Mouse (Mus musculus) midbrain, embryonic 15.5 days (tissue): ENCODE data around the gene Zp3r. TPM values are rescaled to one million over a fixed set of nuclear protein-coding genes. Genes with fewer than 3 reads are reported as not detected.
"Not testable (repeated sequence)": the region's sequence is repeated elsewhere in the genome, so short reads cannot be mapped to it uniquely, and the experiment has no call there.

Experiments
- ATAC-seq: fragments of 200-750 bp; cut with Nextera tagmentation; replicated peaks from 2 replicates; pipeline ENCODE4 v1.8.0; 2017; ENCODE audit warnings: moderate TSS enrichment
- H3K27ac ChIP-seq: fragments of 300-500 bp; sonication (generic); 2 replicates; pipeline ENCODE4 v1.5.1; 2015; ENCODE audit warnings: mild to moderate bottlenecking, inconsistent platforms
- H3K27me3 ChIP-seq: fragments of 300-500 bp; sonication (generic); replicated peaks from 2 replicates; pipeline ENCODE4 v1.6.1; 2015; ENCODE audit warnings: inconsistent platforms
- H3K36me3 ChIP-seq: fragments of 300-500 bp; sonication (generic); replicated peaks from 2 replicates; pipeline ENCODE4 v1.6.1; 2015; ENCODE audit warnings: inconsistent platforms
- H3K4me1 ChIP-seq: fragments of 300-500 bp; sonication (generic); 2 replicates; pipeline ENCODE4 v1.6.1; 2015; ENCODE audit warnings: inconsistent platforms
- H3K4me2 ChIP-seq: fragments of 300-500 bp; sonication (generic); 2 replicates; pipeline ENCODE4 v1.6.1; 2015; ENCODE audit warnings: inconsistent platforms, mild to moderate bottlenecking, moderate library complexity
- H3K4me3 ChIP-seq: fragments of 300-500 bp; sonication (generic); 2 replicates; pipeline ENCODE4 v1.5.1; 2015; ENCODE audit warnings: mild to moderate bottlenecking, inconsistent platforms
- H3K9ac ChIP-seq: fragments of 300-500 bp; sonication (generic); 2 replicates; pipeline ENCODE4 v1.6.1; 2015; ENCODE audit warnings: mild to moderate bottlenecking, inconsistent platforms
- H3K9me3 ChIP-seq: fragments of 300-500 bp; sonication (generic); 2 replicates; pipeline ENCODE4 v1.6.1; 2016; ENCODE audit warnings: inconsistent platforms
- WGBS: fragments of 180-500 bp; shearing (Covaris S2); methylation state at CpG from one replicate; pipeline ENCODE4 v1.1.7; 2015; ENCODE audit warnings: mixed read lengths; 5-methylcytosine and 5-hydroxymethylcytosine counted together
- polyA plus RNA-seq: library from polyadenylated mRNA; unstranded; fragments of >200 nt; fragmentation: Nextera tagmentation; extraction: Ambion mirVana; gene quantifications from 2 replicates; pipeline ENCODE4 v1.2.1, GENCODE M21; 2015

Gene Zp3r
- not detected in 2 replicates for polyA plus RNA-seq

DNA sequence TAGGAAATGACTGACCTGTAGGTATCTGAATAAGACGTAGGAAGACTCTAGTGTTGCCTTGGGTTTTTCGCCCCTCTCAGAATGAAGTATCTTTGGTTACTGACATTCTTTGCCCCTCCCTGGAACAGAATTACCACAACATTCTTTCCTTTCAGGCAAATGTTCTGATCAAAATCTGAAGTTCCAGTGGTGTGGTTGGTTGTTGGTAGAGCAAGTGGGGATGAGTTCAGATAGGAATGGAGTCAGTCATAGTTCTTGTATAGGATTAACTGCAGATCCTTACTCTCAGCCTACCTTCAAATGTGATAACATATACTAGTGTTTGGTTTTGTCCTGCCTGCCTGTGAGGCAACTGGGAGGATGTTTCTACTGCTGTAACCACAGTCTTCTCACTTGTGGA, at the start of gene Zp3r:
Gene Zp3r (minus strand): TSS at position 101 of the 400 bp plus-strand sequence.
- H3K36me3 ChIP-seq = no peaks in the 10 kb centered on the region
- no peak within 1 kb of the TSS for H3K4me3 ChIP-seq
- H3K27me3 ChIP-seq = no peaks in the 10 kb centered on the region
- no peak within 1 kb of the TSS for H3K9ac ChIP-seq
- no peaks in the 10 kb centered on the region for H3K4me1 ChIP-seq
- no peak within 1 kb of the TSS for H3K4me2 ChIP-seq
- H3K27ac ChIP-seq = no peak within 1 kb of the TSS
- no peak for ATAC-seq
- no peaks in the 10 kb centered on the region for H3K9me3 ChIP-seq
- 97% methylated on average over 2 of the region's 2 CpGs for WGBS

- Histone ChIP-seq H3K4me3 (no peak overlapping the region), H3K4me2 (no peak overlapping the region), H3K27ac (no peak overlapping the region), H3K27me3 (no peaks in the 10 kb centered on the region), H3K4me1 (no peaks in the 10 kb centered on the region), H3K9ac (no peak overlapping the region), H3K36me3 (no peaks in the 10 kb centered on the region), H3K9me3 (no peaks in the 10 kb centered on the region)
- WGBS = 85% methylated on average over 2 of the region's 2 CpGs
- no peak for ATAC-seq
Observed at GRCm38 (mm10) chr1:130678551-130678950, 49.1 kb upstream of the Zp3r start.

GRCm38 (mm10) chr1:130663576-130663975, 34.2 kb upstream of the Zp3r start:
- not testable (repeated sequence) for H3K4me2 ChIP-seq, H3K9me3 ChIP-seq, H3K4me3 ChIP-seq, H3K4me1 ChIP-seq, H3K9ac ChIP-seq, ATAC-seq, H3K36me3 ChIP-seq, H3K27ac ChIP-seq, H3K27me3 ChIP-seq
- 87% methylated on average over 5 of the region's 5 CpGs for WGBS

DNA sequence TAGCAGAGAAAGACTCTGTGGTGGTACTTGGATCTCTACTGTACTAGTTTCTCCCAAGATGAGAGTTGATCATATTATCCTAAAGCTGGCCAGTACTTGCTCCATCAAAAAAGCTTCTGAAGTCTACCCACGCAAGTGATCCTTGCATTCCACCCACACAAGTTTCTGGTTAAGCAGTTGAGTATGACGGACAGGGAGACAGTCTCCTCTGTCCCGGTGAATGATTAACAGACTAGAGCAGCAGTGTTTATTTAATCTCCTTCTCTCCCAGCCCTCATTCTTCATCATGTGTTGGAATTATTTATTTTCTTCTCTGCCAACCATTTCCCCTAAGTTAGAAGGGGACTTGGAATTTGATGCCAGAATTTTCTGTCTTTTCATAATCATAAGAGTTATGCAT, 32.0 kb upstream of the Zp3r start, which contains the start of gene C4bp:
Gene C4bp (minus strand): TSS at position 179 of the 400 bp plus-strand sequence.
- WGBS = 91% methylated on average over 3 of the region's 3 CpGs
- no peak for ATAC-seq
- Histone ChIP-seq H3K9ac (no peak within 1 kb of the TSS), H3K36me3 (no peaks in the 10 kb centered on the region), H3K4me2 (no peak within 1 kb of the TSS), H3K27ac (no peak within 1 kb of the TSS), H3K4me1 (no peaks in the 10 kb centered on the region), H3K9me3 (no peaks in the 10 kb centered on the region), H3K4me3 (no peak within 1 kb of the TSS), H3K27me3 (no peaks in the 10 kb centered on the region)

DNA sequence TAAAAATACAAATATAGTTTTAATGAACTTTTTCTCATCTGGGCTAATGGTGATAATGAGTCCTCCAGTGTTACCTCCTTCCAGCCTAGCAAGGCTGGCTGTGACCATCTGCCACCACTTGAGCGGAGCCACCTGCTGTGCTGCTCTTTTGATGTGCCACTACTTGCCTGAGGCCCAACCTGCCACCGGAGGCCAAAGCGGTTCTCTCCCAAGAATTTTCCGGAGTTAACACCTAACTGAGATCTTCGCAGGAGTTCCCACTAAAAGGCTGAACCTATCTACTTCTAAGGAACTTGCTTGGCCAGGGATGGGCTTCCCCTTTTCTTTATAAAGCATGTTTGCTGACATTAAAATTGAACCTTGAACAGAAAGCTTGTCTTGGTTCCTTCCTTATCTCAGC, 30.2 kb upstream of the Zp3r start:
- H3K9me3 ChIP-seq, H3K4me1 ChIP-seq, H3K27me3 ChIP-seq, H3K4me3 ChIP-seq, ATAC-seq, H3K9ac ChIP-seq, H3K4me2 ChIP-seq, H3K27ac ChIP-seq, H3K36me3 ChIP-seq: not testable (repeated sequence)
- 53% methylated on average over 5 of the region's 5 CpGs for WGBS

DNA sequence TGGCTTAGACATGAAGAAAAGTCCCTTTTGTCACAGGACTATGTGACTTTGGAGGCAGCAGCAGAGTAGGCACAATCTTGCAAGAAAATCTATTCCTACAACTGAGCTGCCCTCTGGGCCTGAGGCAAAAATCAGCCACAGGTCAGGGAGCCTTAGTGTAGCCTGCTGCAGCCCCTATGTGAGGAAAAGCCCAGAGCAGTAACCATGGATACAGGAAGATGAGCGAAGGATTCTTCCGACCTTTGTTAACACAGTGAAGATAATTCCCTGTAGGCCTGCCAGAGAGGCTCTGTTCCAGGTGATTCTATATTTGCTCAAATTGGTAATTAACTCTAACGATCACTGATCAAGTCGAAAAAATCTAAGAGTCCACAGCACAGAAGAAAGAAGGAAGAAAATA, 14.7 kb upstream of the Zp3r start:
- Histone ChIP-seq H3K27me3 (no peaks in the 10 kb centered on the region), H3K4me3 (no peak overlapping the region), H3K36me3 (no peaks in the 10 kb centered on the region), H3K27ac (0 out of 2 replicates have a peak overlapping the region, but pooled peaks have one; percentile 2), H3K9me3 (no peaks in the 10 kb centered on the region), H3K4me1 (no peaks in the 10 kb centered on the region), H3K9ac (no peak overlapping the region), H3K4me2 (no peak overlapping the region)
- 25% methylated on average over 4 of the region's 4 CpGs for WGBS
- ATAC-seq = peak; percentile 84

DNA sequence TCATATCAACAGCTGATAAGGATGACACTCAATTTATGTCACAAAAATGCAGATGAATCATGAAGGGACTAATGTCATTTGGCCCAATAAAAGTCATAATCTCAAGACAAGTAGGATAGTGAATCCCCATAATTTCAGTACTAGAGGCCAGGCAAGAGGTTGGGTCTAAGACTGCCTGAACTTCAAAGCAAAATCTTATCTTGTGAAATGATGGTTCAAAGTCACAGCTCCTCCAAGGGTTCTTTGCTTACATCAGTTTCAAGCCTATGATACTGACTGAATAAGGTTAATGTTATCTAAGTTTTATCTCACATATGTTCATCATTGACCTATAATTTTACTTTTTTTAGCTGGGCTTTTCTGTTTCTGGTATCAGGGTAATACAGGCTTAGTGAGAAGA, 11.5 kb upstream of the Zp3r start:
- H3K9me3 ChIP-seq = no peaks in the 10 kb centered on the region
- no peak overlapping the region for H3K4me2 ChIP-seq
- H3K9ac ChIP-seq = no peak overlapping the region
- no peaks in the 10 kb centered on the region for H3K27me3 ChIP-seq
- no peak for ATAC-seq
- H3K4me3 ChIP-seq = no peak overlapping the region
- H3K4me1 ChIP-seq = no peaks in the 10 kb centered on the region
- H3K36me3 ChIP-seq = no peaks in the 10 kb centered on the region
- no peak overlapping the region for H3K27ac ChIP-seq

GRCm38 (mm10) chr1:130633761-130634410, 4.5 kb upstream of the Zp3r start:
- Histone ChIP-seq H3K36me3 (no peaks in the 10 kb centered on the region), H3K4me3 (no peak overlapping the region), H3K27me3 (no peaks in the 10 kb centered on the region), H3K4me1 (no peaks in the 10 kb centered on the region), H3K4me2 (no peak overlapping the region), H3K9ac (no peak overlapping the region), H3K27ac (no peak overlapping the region), H3K9me3 (no peaks in the 10 kb centered on the region)
- ATAC-seq = peak; percentile 54; the same call in 1 of the 2 replicates
- 44% methylated on average over 16 of the region's 16 CpGs for WGBS

DNA sequence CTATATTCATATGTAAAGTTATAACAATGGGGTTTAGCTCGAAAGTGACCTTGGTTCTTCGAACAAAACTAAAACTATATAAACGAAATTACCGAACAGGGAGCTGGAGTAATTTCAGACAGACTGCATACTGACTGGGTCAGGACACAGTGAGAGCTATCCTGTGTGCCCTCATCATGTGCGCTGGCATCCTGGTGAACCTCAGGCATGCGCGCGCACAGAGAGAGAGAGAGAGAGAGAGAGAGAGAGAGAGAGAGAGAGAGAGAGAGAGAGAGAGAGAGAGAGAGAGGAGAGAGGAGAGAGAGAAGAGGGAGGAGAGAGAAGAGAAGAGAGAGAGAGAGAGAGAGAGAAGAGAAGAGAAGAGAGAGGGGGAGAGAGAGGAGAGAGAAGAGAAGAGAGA, 3.9 kb upstream of the Zp3r start:
- Histone ChIP-seq H3K4me2 (no peak overlapping the region), H3K4me1 (no peaks in the 10 kb centered on the region), H3K36me3 (no peaks in the 10 kb centered on the region), H3K27me3 (no peaks in the 10 kb centered on the region), H3K4me3 (no peak overlapping the region), H3K9ac (no peak overlapping the region), H3K9me3 (no peaks in the 10 kb centered on the region), H3K27ac (no peak overlapping the region)
- WGBS = 90% methylated on average over 8 of the region's 8 CpGs
- ATAC-seq = no peak

- Histone ChIP-seq H3K27ac (no peak overlapping the region), H3K36me3 (no peaks in the 10 kb centered on the region), H3K27me3 (no peaks in the 10 kb centered on the region), H3K9ac (no peak overlapping the region), H3K4me3 (no peak overlapping the region), H3K4me1 (no peaks in the 10 kb centered on the region), H3K4me2 (no peak overlapping the region), H3K9me3 (no peaks in the 10 kb centered on the region)
- no peak for ATAC-seq
- WGBS = 100% methylated on average over 2 of the region's 2 CpGs
Observed at GRCm38 (mm10) chr1:130596291-130596690, 33.1 kb downstream of the Zp3r start.

GRCm38 (mm10) chr1:130588659-130589058, 40.8 kb downstream of the Zp3r start:
- no peaks in the 10 kb centered on the region for H3K4me1 ChIP-seq
- ATAC-seq = no peak
- H3K4me3 ChIP-seq = no peak overlapping the region
- WGBS = 78% methylated on average over 9 of the region's 9 CpGs
- no peak overlapping the region for H3K27ac ChIP-seq
- no peak overlapping the region for H3K9ac ChIP-seq
- no peaks in the 10 kb centered on the region for H3K9me3 ChIP-seq
- H3K36me3 ChIP-seq = no peaks in the 10 kb centered on the region
- no peak overlapping the region for H3K4me2 ChIP-seq
- H3K27me3 ChIP-seq = no peaks in the 10 kb centered on the region

DNA sequence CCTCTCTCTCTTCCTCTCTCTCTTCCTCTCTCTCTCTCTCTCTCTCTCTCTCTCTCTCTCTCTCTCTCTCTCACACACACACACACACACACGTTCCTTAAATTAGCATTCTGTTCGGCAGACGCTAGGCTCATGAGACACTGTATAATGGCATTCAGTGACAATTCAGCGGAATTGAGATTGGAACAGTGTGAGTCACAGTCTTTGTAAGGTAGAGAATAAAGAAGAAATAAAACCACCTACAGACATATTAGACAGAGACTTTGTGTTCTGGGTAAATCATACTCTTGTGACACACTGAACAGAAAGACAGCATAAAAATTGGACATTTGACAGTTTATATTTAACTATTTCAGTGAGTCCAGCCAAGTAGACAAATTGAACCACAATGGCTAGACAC, 53.0 kb downstream of the Zp3r start:
- 65% methylated on average over 4 of the region's 4 CpGs for WGBS
- H3K4me3 ChIP-seq = no peak overlapping the region
- H3K36me3 ChIP-seq = no peaks in the 10 kb centered on the region
- no peaks in the 10 kb centered on the region for H3K9me3 ChIP-seq
- no peak for ATAC-seq
- H3K27ac ChIP-seq = no peak overlapping the region
- H3K4me1 ChIP-seq = no peaks in the 10 kb centered on the region
- H3K27me3 ChIP-seq = no peaks in the 10 kb centered on the region
- no peak overlapping the region for H3K4me2 ChIP-seq
- no peak overlapping the region for H3K9ac ChIP-seq

- Histone ChIP-seq H3K4me1 (no peaks in the 10 kb centered on the region), H3K9me3 (no peaks in the 10 kb centered on the region), H3K9ac (no peak overlapping the region), H3K27ac (no peak overlapping the region), H3K27me3 (no peaks in the 10 kb centered on the region), H3K4me2 (no peak overlapping the region), H3K4me3 (no peak overlapping the region), H3K36me3 (no peaks in the 10 kb centered on the region)
- no peak for ATAC-seq
Observed at GRCm38 (mm10) chr1:130575962-130576361, 53.5 kb downstream of the Zp3r start.
